Mouse (Mus musculus): ENCODE results near the gene Birc6.

The Birc6 gene

DNA sequence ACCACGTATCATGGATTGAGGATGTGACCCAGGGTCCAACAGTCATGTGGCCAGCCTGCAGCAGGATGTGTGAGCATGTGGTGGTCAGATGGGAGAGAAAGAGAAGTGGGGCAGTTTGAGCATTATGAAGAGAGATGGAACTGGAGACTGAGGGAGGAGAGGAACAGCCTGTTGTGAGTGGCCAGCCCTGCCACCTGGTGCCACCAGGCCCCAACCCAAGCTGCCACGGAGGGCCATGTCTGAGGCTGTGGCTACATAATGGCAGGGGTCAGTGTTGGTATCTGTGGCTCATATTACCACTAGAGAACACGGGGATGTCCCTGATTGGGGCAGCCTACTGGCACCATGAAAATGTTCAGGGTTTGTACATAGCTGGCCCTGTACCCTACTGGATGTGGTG is 187.0 kb downstream of the Birc6 start:
- DNase-seq = no peak

DNA sequence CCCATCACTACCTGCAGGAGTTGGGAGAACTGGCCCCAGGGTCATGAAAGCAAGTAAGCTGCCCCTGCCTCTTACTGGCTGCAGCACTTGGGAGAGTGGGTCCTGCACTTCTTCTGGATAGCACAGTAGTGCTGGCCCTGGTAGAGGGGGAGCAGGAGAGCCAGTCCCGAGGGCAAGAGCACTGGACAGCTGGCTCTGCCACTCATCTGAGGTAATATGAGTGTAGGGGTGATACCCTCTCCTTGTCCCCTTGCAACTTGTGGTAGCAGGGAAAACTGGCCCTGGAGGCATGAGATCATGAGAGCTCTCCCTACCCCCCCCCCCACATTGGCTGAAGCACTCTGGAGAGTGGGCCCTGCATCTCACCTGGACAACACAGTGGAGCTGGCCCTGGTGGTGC is 187.6 kb downstream of the Birc6 start:
- DNase-seq = no peak

DNA sequence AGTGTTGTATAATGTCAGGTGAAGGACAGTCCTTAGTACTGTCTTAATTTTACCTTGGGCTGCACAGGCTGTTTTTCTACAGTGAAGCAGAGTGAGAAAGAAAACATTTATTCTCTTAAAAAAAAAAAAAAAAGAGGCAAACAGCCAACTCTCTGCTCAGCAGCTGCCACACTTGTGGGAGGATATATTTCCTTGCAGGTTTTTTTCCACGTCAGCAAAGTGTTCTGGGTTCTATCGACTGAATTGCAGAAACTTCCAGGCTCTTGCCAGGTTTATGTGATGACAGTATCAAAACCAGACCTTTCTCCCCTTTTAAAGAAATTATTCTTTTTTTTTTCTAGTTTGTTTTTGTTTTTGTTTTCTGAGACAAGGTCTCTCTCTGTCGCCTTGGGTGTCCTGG is 188.5 kb downstream of the Birc6 start:
- DNase-seq = no peak

DNA sequence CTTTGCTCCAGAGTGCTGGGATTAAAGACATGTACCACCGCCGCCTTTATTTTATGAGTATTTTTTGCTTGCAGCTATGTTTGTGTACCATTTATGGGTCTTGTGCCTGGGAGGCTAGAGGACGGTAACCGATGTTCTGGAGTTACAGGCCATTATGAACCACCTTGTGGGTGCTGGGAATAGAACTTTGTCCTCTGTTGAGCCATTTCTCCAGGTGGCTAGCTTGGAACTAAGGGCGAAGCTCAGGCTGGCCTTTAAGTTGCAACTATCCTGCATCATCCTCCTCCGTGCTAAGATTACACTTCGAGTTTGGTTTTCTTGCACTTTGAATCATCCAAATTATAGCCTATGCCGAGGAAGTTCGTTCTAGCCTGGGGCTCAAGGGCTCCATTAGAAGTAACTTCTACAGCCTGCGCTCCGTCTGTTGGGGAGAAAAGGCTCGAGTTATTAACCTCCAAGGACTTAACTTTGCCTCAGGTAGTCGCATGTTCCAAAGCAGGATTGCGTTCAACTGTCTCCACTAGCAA is 189.1 kb downstream of the Birc6 start:
- no peak for DNase-seq

DNA sequence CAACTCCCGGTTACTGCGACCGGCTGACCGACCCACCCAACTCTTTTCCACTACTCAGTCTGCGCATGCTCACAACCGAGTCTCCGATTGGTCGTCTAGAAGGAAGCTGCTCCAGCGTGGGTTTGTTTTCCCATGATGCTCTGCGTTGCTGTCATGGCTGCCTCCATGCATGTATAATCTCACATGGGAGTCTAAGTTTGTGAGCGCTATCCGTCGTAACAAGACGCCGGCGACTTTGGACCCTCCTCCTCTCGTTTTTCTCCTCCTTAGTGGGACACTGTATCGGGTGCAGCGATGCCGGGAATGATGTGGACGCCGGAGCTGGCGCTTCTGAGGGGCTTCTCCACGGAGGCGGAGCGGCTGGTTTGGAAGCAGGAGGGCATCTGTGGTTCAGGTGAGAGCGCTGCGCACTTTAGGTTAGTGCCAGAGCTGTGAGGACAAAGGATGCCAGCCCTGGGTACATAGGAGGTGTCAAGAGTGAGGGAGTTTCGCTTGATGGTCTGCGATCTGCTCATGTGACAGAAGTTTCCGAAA is 189.6 kb downstream of the Birc6 start, which contains the start of gene Ttc27:
Gene Ttc27, plus strand, starts transcription at position 115 of the 534 bp plus-strand sequence.
- DNase-seq = peak; percentile 87 to 91

DNA sequence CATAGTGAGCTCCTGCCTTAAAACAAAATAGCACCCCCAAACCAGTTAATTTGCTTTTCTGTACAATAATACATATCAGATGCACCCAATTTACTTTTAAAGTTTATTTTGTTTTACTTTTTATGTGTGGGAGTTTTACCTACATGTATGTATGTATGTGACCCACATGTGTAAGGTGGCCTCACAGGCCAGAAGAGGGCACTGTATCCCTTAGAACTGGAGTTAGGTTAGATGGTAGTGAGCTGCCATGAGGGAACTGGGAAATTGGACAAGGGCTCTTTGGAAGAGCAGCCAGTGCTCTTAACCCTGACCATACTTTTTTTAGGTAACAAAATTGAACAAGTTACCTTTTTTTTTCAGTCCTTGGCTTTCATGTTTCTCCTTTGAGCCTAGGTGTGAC is 204.8 kb downstream of the Birc6 start:
- DNase-seq = no peak

DNA sequence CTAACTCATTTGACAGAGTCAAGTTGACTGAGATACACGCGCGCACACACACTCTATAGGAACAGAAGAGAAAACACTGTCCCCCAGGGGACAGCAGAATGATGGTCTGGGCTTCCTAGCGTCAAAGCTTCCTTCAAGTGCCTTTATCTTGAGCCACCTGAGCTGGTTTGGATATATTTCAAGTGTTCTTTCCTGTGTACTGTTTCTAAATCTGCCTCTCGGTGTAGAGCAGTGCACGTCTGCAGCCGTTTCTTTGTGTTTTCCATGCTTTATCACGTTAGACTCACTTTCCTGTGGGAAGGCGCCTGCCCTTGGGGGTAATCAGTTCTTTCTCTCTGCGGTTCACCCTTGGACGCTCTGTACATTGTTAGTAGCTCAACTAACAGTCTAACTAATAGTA is 207.3 kb downstream of the Birc6 start:
- no peak for DNase-seq

DNA sequence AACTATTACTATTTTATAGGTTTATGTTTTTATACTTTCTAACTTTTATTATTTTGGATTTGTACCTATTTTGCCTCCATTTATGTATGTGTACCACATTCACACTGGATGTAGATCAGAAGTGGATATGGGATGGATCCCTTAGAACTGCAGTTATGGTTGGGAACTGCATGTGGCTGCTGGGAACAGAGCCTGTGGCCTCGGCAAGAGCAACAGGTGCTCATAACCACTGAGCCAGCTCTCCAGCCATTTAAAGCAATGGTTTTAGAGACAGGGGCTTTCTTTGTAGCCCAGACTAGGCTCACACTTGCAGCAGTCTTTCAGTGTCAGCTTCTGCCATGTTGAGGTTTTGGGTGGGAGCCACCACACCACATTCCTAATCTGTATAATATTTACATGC is 221.6 kb downstream of the Birc6 start:
- DNase-seq = no peak

DNA sequence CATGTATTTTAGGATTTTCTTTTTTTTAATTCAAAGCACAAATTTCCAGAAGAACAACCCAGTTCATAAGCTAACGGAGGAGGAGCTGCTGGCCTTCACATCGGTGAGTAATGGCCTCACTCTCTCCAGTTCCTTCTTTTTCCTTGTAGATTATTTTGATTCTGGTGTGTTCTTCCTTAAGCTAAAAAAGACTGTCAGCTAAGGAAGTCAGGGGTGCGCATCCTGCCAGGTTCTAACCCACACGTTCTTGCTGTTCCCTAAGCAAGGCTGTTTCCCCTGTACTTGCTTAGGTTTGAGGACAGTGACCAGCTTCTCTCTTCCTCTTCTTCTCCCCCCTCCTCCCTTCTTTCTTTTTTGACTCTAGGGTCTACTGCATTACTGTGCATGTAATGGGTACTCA is 222.9 kb downstream of the Birc6 start:
- no peak for DNase-seq

Measured in spleen, adult 18-20 months (tissue).